Comparison of ENCODE assay signal across 8 mouse cellular contexts in the genomic region with DNA sequence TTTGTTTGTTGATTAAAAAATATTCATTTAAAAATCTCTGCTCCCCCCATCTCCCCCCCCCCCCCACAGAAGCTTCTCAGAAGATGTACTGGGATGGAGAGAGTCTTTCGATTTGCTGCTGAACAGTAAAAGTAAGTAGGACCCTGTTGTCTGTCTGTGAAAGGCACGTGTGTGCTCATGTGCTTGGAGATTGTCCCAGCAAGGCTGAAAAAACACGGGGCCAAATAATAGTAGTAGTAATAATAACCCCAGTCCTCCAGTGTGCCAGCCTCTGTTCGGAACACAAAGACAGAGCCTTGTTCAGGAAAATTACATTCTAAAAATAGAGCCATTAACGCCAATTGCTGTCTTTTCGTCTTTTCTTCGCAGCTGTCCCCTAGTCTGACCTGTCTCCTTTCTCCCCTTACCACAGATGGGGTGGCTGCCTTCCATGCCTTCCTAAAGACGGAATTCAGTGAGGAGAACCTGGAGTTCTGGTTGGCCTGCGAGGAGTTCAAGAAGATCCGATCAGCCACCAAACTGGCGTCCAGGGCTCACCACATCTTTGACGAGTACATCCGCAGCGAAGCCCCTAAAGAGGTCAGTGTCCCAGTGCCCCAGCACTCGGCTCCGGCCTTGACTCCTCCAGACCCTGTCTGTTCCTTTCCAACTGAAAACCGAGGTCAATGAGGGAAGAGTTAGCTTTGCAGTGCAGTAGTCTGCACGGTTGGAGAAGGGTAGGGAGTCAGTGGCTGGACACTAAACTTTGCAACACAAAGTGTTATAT. TPM values are rescaled to one million over a fixed set of nuclear protein-coding genes. Genes with fewer than 3 reads are reported as not detected.
DNase-seq lines count a peak whose midpoint lies in the region; ATAC-seq and TF ChIP-seq lines count a peak whose summit lies in the region.

No protein-coding gene starts in this region.

- no peak for TF ChIP-seq POLR2A in cerebellum, adult 2 months (IDR thresholded peaks at IDR 0.05; ENCODE audit: borderline replicate concordance, insufficient read depth, low read length)

- TF ChIP-seq CTCF in cerebellum, adult 2 months (IDR thresholded peaks at IDR 0.05; ENCODE audit: borderline replicate concordance, insufficient read depth, low read depth, low read length), result no peak
- TF ChIP-seq CTCF in stomach, postnatal 0 days (IDR thresholded peaks at IDR 0.05; ENCODE audit: low read depth), result no peak

- H3K4me3 ChIP-seq in cerebellum, adult 2 months (replicated peaks; ENCODE audit: insufficient read depth, low read depth, low read length), result peak overlapping the region; percentile 24
- peak overlapping the region; percentile 42; the same call in 1 of the 2 replicates for H3K4me3 ChIP-seq in limb, embryonic 12.5 days (replicated peaks)
- H3K4me3 ChIP-seq in stomach, postnatal 0 days (ENCODE audit: low read depth, low read length), result no peak overlapping the region

- H3K27ac ChIP-seq in cerebellum, adult 2 months (ENCODE audit: insufficient read depth, low read length), result no peak overlapping the region
- H3K27ac ChIP-seq in limb, embryonic 12.5 days, result no peak overlapping the region
- H3K27ac ChIP-seq in stomach, postnatal 0 days (replicated peaks), result no peak overlapping the region

- TF ChIP-seq EP300 in stomach, postnatal 0 days (optimal IDR thresholded peaks at IDR 0.05), result no peak

- DNase-seq in cerebellum, adult 2 months, result no peak
- no peak for DNase-seq in cerebellum, adult 8-10 months
- peak; percentile 49 for DNase-seq in testis, postnatal 10 days (ENCODE audit: low spot score)
- DNase-seq in testis, postnatal 14 days (ENCODE audit: low spot score), result no peak
- DNase-seq in stomach, postnatal 0 days (ENCODE audit: low spot score), result no peak
- DNase-seq in spleen, postnatal 36 days (ENCODE audit: low spot score in 2 of 2), result no peak

- peak overlapping the region; percentile 82 for H3K4me2 ChIP-seq in limb, embryonic 12.5 days
- 0 out of 2 replicates have a peak overlapping the region, but pooled peaks have one; percentile 2 for H3K4me2 ChIP-seq in stomach, postnatal 0 days (replicated peaks; ENCODE audit: low read depth)

- no peak overlapping the region for H3K9ac ChIP-seq in limb, embryonic 12.5 days (replicated peaks)
- no peak overlapping the region for H3K9ac ChIP-seq in stomach, postnatal 0 days (ENCODE audit: low read length)

- no peaks in the 10 kb centered on the region for H3K27me3 ChIP-seq in cerebellum, adult 2 months (ENCODE audit: control insufficient read depth, insufficient read depth, low read length)
- peaks cover 48% of the 10 kb centered on the region for H3K27me3 ChIP-seq in limb, embryonic 12.5 days
- H3K27me3 ChIP-seq in stomach, postnatal 0 days (ENCODE audit: control insufficient read depth, insufficient read depth, low read length), result peaks cover 3% of the 10 kb centered on the region; the same call in 1 of the 2 replicates

- H3K36me3 ChIP-seq in limb, embryonic 12.5 days, result 0 out of 2 replicates have a peak, but pooled peaks cover 3% of the 10 kb centered on the region
- H3K36me3 ChIP-seq in stomach, postnatal 0 days (ENCODE audit: control insufficient read depth, insufficient read depth, low read length), result no peaks in the 10 kb centered on the region

- no peak for ATAC-seq in limb, embryonic 12.5 days (ENCODE audit: insufficient number of reproducible peaks, insufficient read depth, low FRiP score, low TSS enrichment, low read depth)
- no peak for ATAC-seq in stomach, postnatal 0 days (ENCODE audit: low FRiP score, low TSS enrichment)
- no peak for ATAC-seq in CD4-positive, CD25-positive, alpha-beta regulatory T cell, adult 4 months

- H3K4me1 ChIP-seq in cerebellum, adult 2 months (ENCODE audit: control insufficient read depth, insufficient read depth, low read length), result peaks cover 7% of the 10 kb centered on the region
- peaks cover 26% of the 10 kb centered on the region for H3K4me1 ChIP-seq in limb, embryonic 12.5 days (replicated peaks)
- H3K4me1 ChIP-seq in stomach, postnatal 0 days (replicated peaks; ENCODE audit: control insufficient read depth, insufficient read depth), result peaks cover 2% of the 10 kb centered on the region; the same call in 1 of the 2 replicates

- WGBS in cerebellum, adult 2 months, result 57% methylated on average over 18 of the region's 18 CpGs
- 73% methylated on average over 18 of the region's 18 CpGs for WGBS in limb, embryonic 12.5 days
- WGBS in stomach, postnatal 0 days, result 68% methylated on average over 18 of the region's 18 CpGs

- no peaks in the 10 kb centered on the region for H3K9me3 ChIP-seq in limb, embryonic 12.5 days
- H3K9me3 ChIP-seq in stomach, postnatal 0 days (ENCODE audit: control insufficient read depth, low read length), result no peaks in the 10 kb centered on the region

RNA-seq across cellular contexts. Expression of gene Rgs16, which starts 1.6 kb away (rescaled TPM):
- polyA plus RNA-seq in cerebellum, adult 2 months (2012; rRNA removed), result 12.2 and 12.7 TPM in 2 replicates
- 16.8 and 18.7 TPM in 2 replicates for polyA plus RNA-seq in limb, embryonic 12.5 days (2016; fragmentation: Nextera tagmentation; extraction: Ambion mirVana)
- 2.3 and 2.7 TPM in 2 replicates for polyA plus RNA-seq in stomach, postnatal 0 days (2015; fragmentation: Nextera tagmentation; extraction: Ambion mirVana)
- 10 to 100 TPM; 10.9 to 46.2 TPM for polyA plus RNA-seq in CD4-positive, CD25-positive, alpha-beta regulatory T cell, adult 4 months (2017; shearing (Covaris generic))

RNA-seq across cellular contexts. Expression of gene Rnasel, which starts 7.5 kb away (rescaled TPM):
- polyA plus RNA-seq in cerebellum, adult 2 months (2012; rRNA removed), result 3.8 and 3.9 TPM in 2 replicates
- polyA plus RNA-seq in limb, embryonic 12.5 days (2016; fragmentation: Nextera tagmentation; extraction: Ambion mirVana), result 10.5 and 11.4 TPM in 2 replicates
- polyA plus RNA-seq in stomach, postnatal 0 days (2015; fragmentation: Nextera tagmentation; extraction: Ambion mirVana), result 11.8 TPM in 2 replicates
- 10 to 100 TPM; 53.0 to 58.5 TPM for polyA plus RNA-seq in CD4-positive, CD25-positive, alpha-beta regulatory T cell, adult 4 months (2017; shearing (Covaris generic))
